Mouse (Mus musculus): ENCODE measurements around the gene Gucy2f. TPM values are rescaled to one million over a fixed set of nuclear protein-coding genes. Genes with fewer than 3 reads are reported as not detected.

Gene Gucy2f
- polyA plus RNA-seq, 1 experiment from 2014 or later: not detected

DNA sequence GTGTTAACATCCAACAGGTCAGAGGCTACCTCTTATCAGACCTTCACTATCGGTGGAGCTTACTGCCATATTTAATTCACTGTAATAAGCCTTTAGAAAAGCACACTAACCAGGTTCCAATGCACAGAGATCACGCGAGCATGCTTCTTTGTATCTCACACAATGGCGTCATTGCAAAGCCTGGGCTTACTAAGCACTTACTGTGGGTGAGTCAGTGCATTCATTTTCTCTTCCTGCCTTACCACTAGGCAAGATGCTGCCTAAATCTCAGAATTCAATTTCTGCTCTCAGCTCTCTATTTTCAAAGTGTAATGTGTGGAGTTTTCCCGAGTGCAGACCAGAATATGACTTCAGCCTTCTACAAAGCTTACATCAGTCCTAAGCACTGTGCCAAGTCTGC is 101.2 kb downstream of the Gucy2f start:
- no peak overlapping the region for H3K4me3 ChIP-seq (ENCODE audit: low read length)
- WGBS: 70% methylated on average over 5 of the region's 5 CpGs

GRCm38 (mm10) chrX:142062585-142062984 is 134.1 kb downstream of the Gucy2f start:
- H3K27me3 ChIP-seq (ENCODE audit: control insufficient read depth, insufficient read depth, low read length): no peaks in the 10 kb centered on the region
- H3K4me2 ChIP-seq (ENCODE audit: low read depth, low read length): no peak overlapping the region
- H3K4me1 ChIP-seq (ENCODE audit: control insufficient read depth, insufficient read depth, low read length): no peaks in the 10 kb centered on the region
- H3K9ac ChIP-seq (ENCODE audit: low read length): no peak overlapping the region
- 74% methylated on average over 3 of the region's 3 CpGs for WGBS
- H3K36me3 ChIP-seq (ENCODE audit: control insufficient read depth, insufficient read depth): no peaks in the 10 kb centered on the region
- no peaks in the 10 kb centered on the region for H3K9me3 ChIP-seq (replicated peaks; ENCODE audit: control insufficient read depth, low read length)
- no peak for ATAC-seq (replicated peaks; ENCODE audit: extremely low read depth, insufficient read depth, low FRiP score)
- H3K4me3 ChIP-seq (ENCODE audit: low read length): no peak overlapping the region
- H3K27ac ChIP-seq (ENCODE audit: low read length): no peak overlapping the region

More for the DNA sequence above, 101.2 kb downstream of the Gucy2f start:
- Histone ChIP-seq H3K27me3 (ENCODE audit: control insufficient read depth, insufficient read depth, low read length) (peaks cover 3% of the 10 kb centered on the region; the same call in 1 of the 2 replicates), H3K36me3 (ENCODE audit: control insufficient read depth, insufficient read depth) (no peaks in the 10 kb centered on the region), H3K4me1 (ENCODE audit: control insufficient read depth, insufficient read depth, low read length) (no peaks in the 10 kb centered on the region), H3K9me3 (replicated peaks; ENCODE audit: control insufficient read depth, low read length) (no peaks in the 10 kb centered on the region), H3K4me2 (ENCODE audit: low read depth, low read length) (no peak overlapping the region), H3K9ac (ENCODE audit: low read length) (no peak overlapping the region), H3K27ac (ENCODE audit: low read length) (no peak overlapping the region)
- no peak for ATAC-seq (replicated peaks; ENCODE audit: extremely low read depth, insufficient read depth, low FRiP score)

Other genes with a start within 250 kb of the Gucy2f start
- 10.3 and 12.3 TPM in 2 replicates for gene Nxt2, start 29.8 kb upstream of the Gucy2f start, polyA plus RNA-seq (2015; fragmentation: Nextera tagmentation; extraction: Ambion mirVana)
- 12.5 TPM in 2 replicates for gene Kcne1l, start 109.4 kb upstream of the Gucy2f start, polyA plus RNA-seq (2015; fragmentation: Nextera tagmentation; extraction: Ambion mirVana)
- gene Acsl4, start 193.6 kb upstream of the Gucy2f start, polyA plus RNA-seq (2015; fragmentation: Nextera tagmentation; extraction: Ambion mirVana): 13.5 and 13.6 TPM in 2 replicates